Mouse (Mus musculus) MEL (cell line): ENCODE measurements around the gene Camta1.

Source experiments
- CTCF ChIP-seq, 3 experiments: IDR thresholded peaks in 2 of 3; conservative IDR thresholded peaks in 1 of 3; 2 replicates each; pipeline ENCODE4 v1.5.1; 2011 to 2012; ENCODE audit warnings: low read length in 3 of 3, low read depth in 2 of 3, mild to moderate bottlenecking in 2 of 3, improper control_type of control experiment in 1 of 3, inconsistent platforms in 1 of 3, mixed read lengths in 1 of 3, moderate library complexity in 1 of 3; ENCODE audit not compliant: control insufficient read depth in 1 of 3, insufficient read depth in 1 of 3, poor library complexity in 1 of 3, severe bottlenecking in 1 of 3
- GATA1 ChIP-seq: IDR thresholded peaks from 2 replicates; pipeline ENCODE4 v1.6.1; 2011; ENCODE audit warnings: low read depth, low read length, improper control_type of control experiment
- MEF2A ChIP-seq: IDR thresholded peaks from 2 replicates; pipeline ENCODE4 v1.6.1; 2014; ENCODE audit warnings: low read depth, mild to moderate bottlenecking, inconsistent platforms, low read length, improper control_type of control experiment; ENCODE audit not compliant: poor library complexity, insufficient replicate concordance, severe bottlenecking; ENCODE audit errors: extremely low read depth
- MXI1 ChIP-seq: IDR thresholded peaks from 2 replicates; pipeline ENCODE4 v1.6.1; 2011; ENCODE audit warnings: mild to moderate bottlenecking, low read depth, low read length, improper control_type of control experiment
- NELFE ChIP-seq: IDR thresholded peaks from 2 replicates; pipeline ENCODE4 v1.6.1; 2011; ENCODE audit warnings: low read depth, low read length, improper control_type of control experiment
- RAD21 ChIP-seq: IDR thresholded peaks from 2 replicates; pipeline ENCODE4 v1.6.1; 2011; ENCODE audit warnings: mild to moderate bottlenecking, low read depth, low read length, improper control_type of control experiment
- SIN3A ChIP-seq: IDR thresholded peaks from 2 replicates; pipeline ENCODE4 v1.6.1; 2012; ENCODE audit warnings: low read length, improper control_type of control experiment, inconsistent platforms
- ZKSCAN1 ChIP-seq: IDR thresholded peaks from 2 replicates; pipeline ENCODE4 v1.6.1; 2012; ENCODE audit warnings: low read depth, mild to moderate bottlenecking, inconsistent platforms, low read length, improper control_type of control experiment, moderate library complexity

- TF ChIP-seq SIN3A (no peak), CTCF (IDR thresholded peaks at IDR 0.05 in 2 of 3, conservative IDR thresholded peaks at IDR 0.05 in 1 of 3; ENCODE audit: control insufficient read depth in 1 of 3, insufficient read depth in 1 of 3, low read depth in 2 of 3, low read length in 3 of 3, poor library complexity in 1 of 3, severe bottlenecking in 1 of 3) (no peak), NELFE (no peak), RAD21 (no peak), GATA1 (no peak), ZKSCAN1 (no peak), MEF2A (no peak), MXI1 (no peak)
Measured at GRCm38 (mm10) chr4:151586074-151586473, 275.6 kb downstream of the Camta1 start.
